Comparison of ENCODE assay signal across 18 mouse cellular contexts in genomic region chr8:10854600-10854999, GRCm38 (mm10).
DNase-seq lines count a peak whose midpoint lies in the region; ATAC-seq lines count a peak whose summit lies in the region.
"Had no signal": no experiment of that assay in that cellular context is flagged by ENCODE, and none has a peak within 500 bp of the region (broad histone marks: within the 10 kb centered on the region; RNA-seq: fewer than 3 reads in every experiment).

No protein-coding gene starts in this region.

- H3K36me3 ChIP-seq in hindbrain, embryonic 10.5 days: no peaks in the 10 kb centered on the region
- H3K36me3 ChIP-seq in hindbrain, embryonic 11.5 days (ENCODE audit: control insufficient read depth, insufficient read depth, low read length): no peaks in the 10 kb centered on the region
- no peaks in the 10 kb centered on the region for H3K36me3 ChIP-seq in stomach, embryonic 15.5 days
- H3K36me3 ChIP-seq: embryonic facial prominence, embryonic 12.5 days; heart, embryonic 15.5 days; limb, embryonic 10.5 days; midbrain, embryonic 12.5 days had no signal

- no peaks in the 10 kb centered on the region for H3K9me3 ChIP-seq in hindbrain, embryonic 10.5 days
- H3K9me3 ChIP-seq in hindbrain, embryonic 11.5 days (ENCODE audit: control insufficient read depth, low read length): no peaks in the 10 kb centered on the region
- H3K9me3 ChIP-seq in stomach, embryonic 15.5 days: no peaks in the 10 kb centered on the region
- H3K9me3 ChIP-seq: embryonic facial prominence, embryonic 12.5 days; forebrain, embryonic 13.5 days; heart, embryonic 15.5 days; limb, embryonic 10.5 days; midbrain, embryonic 12.5 days had no signal

- ATAC-seq in hindbrain, embryonic 11.5 days (ENCODE audit: low FRiP score): no peak
- 0 out of 2 replicates have a peak, but pooled peaks have one; percentile 47 for ATAC-seq in stomach, embryonic 15.5 days (ENCODE audit: insufficient read depth, low FRiP score, low read depth)
- ATAC-seq: forebrain, embryonic 13.5 days; hindbrain, embryonic 16.5 days; lung, postnatal 0 days had no signal

- H3K4me3 ChIP-seq in hindbrain, embryonic 10.5 days: no peak overlapping the region
- no peak overlapping the region for H3K4me3 ChIP-seq in hindbrain, embryonic 11.5 days (ENCODE audit: low read depth, low read length)
- H3K4me3 ChIP-seq in stomach, embryonic 15.5 days (replicated peaks): no peak overlapping the region
- H3K4me3 ChIP-seq: embryonic facial prominence, embryonic 12.5 days; forebrain, embryonic 13.5 days; gastrocnemius, adult 2 months; heart, embryonic 15.5 days; limb, embryonic 10.5 days; midbrain, embryonic 12.5 days had no signal

- H3K4me2 ChIP-seq in hindbrain, embryonic 11.5 days (replicated peaks; ENCODE audit: low read depth, low read length): no peak overlapping the region
- no peak overlapping the region for H3K4me2 ChIP-seq in stomach, embryonic 15.5 days
- H3K4me2 ChIP-seq: embryonic facial prominence, embryonic 12.5 days; forebrain, embryonic 13.5 days; heart, embryonic 15.5 days; midbrain, embryonic 12.5 days had no signal

- no peaks in the 10 kb centered on the region for H3K27me3 ChIP-seq in hindbrain, embryonic 10.5 days (ENCODE audit: insufficient read depth, poor library complexity, severe bottlenecking)
- no peaks in the 10 kb centered on the region for H3K27me3 ChIP-seq in hindbrain, embryonic 11.5 days (ENCODE audit: control insufficient read depth, insufficient read depth, low read length)
- H3K27me3 ChIP-seq in stomach, embryonic 15.5 days (replicated peaks): no peaks in the 10 kb centered on the region
- H3K27me3 ChIP-seq: embryonic facial prominence, embryonic 12.5 days; forebrain, embryonic 13.5 days; heart, embryonic 15.5 days; midbrain, embryonic 12.5 days had no signal

- peaks cover 25% of the 10 kb centered on the region for H3K4me1 ChIP-seq in hindbrain, embryonic 10.5 days (replicated peaks)
- no peaks in the 10 kb centered on the region for H3K4me1 ChIP-seq in hindbrain, embryonic 11.5 days (replicated peaks; ENCODE audit: control insufficient read depth, insufficient read depth, low read length)
- 0 out of 2 replicates have a peak, but pooled peaks cover 4% of the 10 kb centered on the region for H3K4me1 ChIP-seq in stomach, embryonic 15.5 days
- H3K4me1 ChIP-seq: embryonic facial prominence, embryonic 12.5 days had no signal

- H3K27ac ChIP-seq in hindbrain, embryonic 10.5 days: peak overlapping the region; percentile 30; the same call in 1 of the 2 replicates
- H3K27ac ChIP-seq in hindbrain, embryonic 11.5 days (ENCODE audit: low read depth, low read length): no peak overlapping the region
- H3K27ac ChIP-seq in stomach, embryonic 15.5 days: no peak overlapping the region
- H3K27ac ChIP-seq: embryonic facial prominence, embryonic 12.5 days; forebrain, embryonic 13.5 days; gastrocnemius, adult 2 months; heart, embryonic 15.5 days; limb, embryonic 10.5 days; midbrain, embryonic 12.5 days had no signal

- 55% methylated on average over 6 of the region's 6 CpGs for WGBS in hindbrain, embryonic 10.5 days
- WGBS in hindbrain, embryonic 11.5 days: 47% methylated on average over 6 of the region's 6 CpGs
- WGBS in stomach, embryonic 15.5 days: 52% methylated on average over 6 of the region's 6 CpGs

- no peak overlapping the region for H3K9ac ChIP-seq in hindbrain, embryonic 11.5 days (ENCODE audit: low read depth, low read length)
- H3K9ac ChIP-seq in stomach, embryonic 15.5 days: no peak overlapping the region
- H3K9ac ChIP-seq: embryonic facial prominence, embryonic 12.5 days; forebrain, embryonic 13.5 days; heart, embryonic 15.5 days; midbrain, embryonic 12.5 days had no signal

- DNase-seq in hindbrain, embryonic 10.5 days (ENCODE audit: low spot score): peak; percentile 9
- no peak for DNase-seq in hindbrain, embryonic 11.5 days (ENCODE audit: low spot score)
- DNase-seq in adrenal gland, postnatal 14 days: peak; percentile 52
- peak; percentile 66 to 72 for DNase-seq in kidney, postnatal 36 days
- no peak for DNase-seq in right cerebral cortex, adult 18-20 months
- DNase-seq in frontal cortex, postnatal 14 days (ENCODE audit: low spot score in 2 of 2): no peak
- DNase-seq: cerebellum, postnatal 25 days; gastrocnemius, adult 2 months; spleen, adult 18-20 months; thymus, adult 18-20 months had no signal

Comparison
In these comparisons a context has a peak if more than half of its experiments do, and no peak if none do; other contexts are left out.
1. DNase-seq: peak in hindbrain, embryonic 10.5 days (single experiment), adrenal gland, postnatal 14 days (single experiment) and kidney, postnatal 36 days (2 of 2); none in hindbrain, embryonic 11.5 days (single experiment), right cerebral cortex, adult 18-20 months (single experiment) and frontal cortex, postnatal 14 days (0 of 2).